Mouse (Mus musculus) urinary bladder, postnatal 25 days (tissue): ENCODE measurements around the gene Sema6b.
A peak's percentile ranks its signal among the peaks of the same experiment; 100 is the strongest.

Experiments used
- DNase-seq: peaks from one replicate; pipeline ENCODE4 v3.0.0; 2022; ENCODE audit warnings: low spot score

The Sema6b gene

DNA sequence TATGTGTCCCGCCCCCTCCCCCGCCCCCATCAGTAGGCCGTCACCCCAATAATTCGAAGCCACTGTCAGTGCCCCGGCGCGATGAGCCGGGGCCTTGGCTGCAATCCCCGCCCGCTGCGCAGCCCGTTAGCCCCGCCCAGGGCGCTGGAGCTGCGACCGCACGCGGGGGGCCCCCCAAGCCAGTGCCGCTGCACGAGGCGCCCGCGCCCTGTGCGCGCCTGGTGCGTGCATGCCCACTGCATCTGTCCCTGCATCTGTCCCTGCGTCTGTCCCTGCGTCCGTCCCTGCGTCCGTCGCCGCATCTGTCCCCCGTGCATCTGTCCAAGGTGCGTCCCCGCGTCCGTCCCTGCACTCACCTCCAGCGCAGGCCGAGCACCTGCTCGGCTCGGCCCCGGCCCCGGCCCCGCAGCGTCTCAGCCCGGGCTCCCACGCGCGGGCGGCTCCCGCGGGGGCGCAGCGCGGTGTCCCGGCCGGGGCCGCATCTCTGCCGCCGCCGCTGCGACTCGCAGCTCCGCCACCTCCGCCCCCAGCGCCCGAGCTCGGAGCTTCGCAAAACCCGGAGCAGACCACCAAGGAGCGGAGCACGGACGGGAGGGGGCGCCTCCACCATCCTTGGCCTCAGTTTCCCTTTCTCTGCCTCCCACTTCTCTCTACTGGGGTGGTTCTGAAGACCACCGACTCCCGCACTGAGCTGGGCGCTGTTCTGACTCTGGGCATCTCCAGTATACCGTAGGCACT is at the start of gene Sema6b:
Sema6b (minus strand) TSS at position 486 of the 738 bp plus-strand sequence.
- peak; percentile 46 for DNase-seq

GRCm38 (mm10) chr17:56185281-56186141 is 45.4 kb upstream of the Sema6b start:
- DNase-seq, result peak; percentile 24

DNA sequence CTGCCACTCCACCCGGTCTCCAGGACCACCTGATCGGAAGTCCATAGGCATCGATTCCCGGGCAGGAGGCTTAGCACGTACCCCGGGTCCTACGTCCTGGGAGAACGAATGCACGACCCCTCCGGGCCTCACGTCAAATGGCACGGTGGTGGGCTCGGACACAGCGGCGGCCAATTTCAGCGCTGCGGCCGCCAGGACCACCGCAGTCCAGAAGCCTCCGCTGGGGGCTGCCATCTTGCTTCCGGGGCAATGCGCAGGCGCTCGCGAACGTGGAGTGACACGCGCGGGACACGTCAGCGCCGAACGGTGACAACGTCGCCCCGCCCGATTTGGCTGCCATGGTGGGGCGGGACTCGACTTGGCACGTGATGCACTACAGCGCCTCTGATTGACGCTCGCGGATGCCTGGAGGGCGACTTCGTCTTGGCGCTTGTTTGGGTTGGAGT is 43.5 kb upstream of the Sema6b start, which contains the start of gene Mydgf:
Mydgf (minus strand) TSS at position 263 of the 446 bp plus-strand sequence.
- peak; percentile 95 for DNase-seq

- no peak for DNase-seq
These were observed 43.0 kb upstream of the Sema6b start for GRCm38 (mm10) chr17:56182975-56183657.

- DNase-seq, result no peak
These were observed 35.3 kb upstream of the Sema6b start for GRCm38 (mm10) chr17:56175416-56175815.

GRCm38 (mm10) chr17:56173401-56174046 is 33.4 kb upstream of the Sema6b start:
- DNase-seq, result no peak

DNA sequence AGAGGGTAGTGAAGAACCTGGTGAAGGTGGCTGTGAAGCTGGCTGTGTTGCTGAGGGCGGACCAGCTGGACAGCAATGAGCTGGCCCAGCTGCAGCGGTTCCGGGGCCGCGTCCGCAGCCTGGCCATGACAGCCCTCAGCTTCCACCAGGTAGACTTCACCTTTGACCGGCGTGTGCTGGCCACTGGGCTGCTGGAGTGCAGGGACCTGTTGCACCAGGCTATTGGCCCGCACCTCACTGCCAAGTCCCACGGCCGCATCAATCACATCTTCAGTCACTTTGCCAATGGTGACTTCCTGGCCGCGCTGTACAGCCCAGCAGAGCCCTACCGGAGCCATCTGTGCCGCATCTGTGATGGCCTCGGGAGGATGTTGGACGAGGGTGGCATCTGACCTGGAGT is 31.7 kb upstream of the Sema6b start:
- DNase-seq, result no peak

DNA sequence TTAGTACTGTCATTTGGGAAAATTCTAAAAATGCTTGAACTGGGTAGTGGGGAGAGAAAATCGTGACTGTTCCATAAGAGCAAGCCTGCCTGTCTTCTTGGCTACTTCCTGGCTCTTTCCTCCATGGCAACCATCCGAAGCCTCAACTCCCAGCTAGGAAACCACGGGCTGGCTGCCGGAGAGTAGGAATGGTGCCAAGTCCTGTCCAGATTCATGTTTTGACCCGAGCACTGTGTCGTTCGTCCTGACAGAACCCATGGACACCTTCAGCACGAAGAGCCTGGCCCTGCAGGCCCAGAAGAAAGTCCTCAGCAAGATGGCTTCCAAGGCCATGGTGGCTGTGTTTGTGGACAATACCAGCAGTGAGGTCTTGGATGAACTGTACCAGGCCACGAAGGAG is 31.3 kb upstream of the Sema6b start:
- no peak for DNase-seq

- no peak for DNase-seq
These were observed 30.5 kb upstream of the Sema6b start for GRCm38 (mm10) chr17:56170636-56171035.

DNA sequence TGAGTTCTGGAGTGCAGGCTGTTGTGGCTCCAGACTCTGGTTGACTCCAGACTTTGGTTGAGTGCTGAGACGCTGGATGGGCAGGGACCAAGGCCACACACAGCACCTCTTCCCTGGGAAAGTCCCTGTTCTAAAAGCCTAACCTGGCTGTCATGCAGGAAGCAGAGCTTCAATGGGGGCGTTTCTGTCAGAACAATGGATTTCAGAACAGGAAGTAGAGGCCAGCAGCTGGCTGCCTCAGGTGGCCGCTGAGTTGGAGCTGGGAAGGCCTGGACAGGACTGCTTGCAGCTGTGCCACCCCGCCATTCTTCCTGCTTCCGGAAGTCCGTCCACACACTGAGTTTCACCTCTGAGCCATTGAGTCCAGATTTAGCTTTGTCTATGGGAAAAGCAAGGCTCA is 29.7 kb upstream of the Sema6b start:
- DNase-seq, result no peak

DNA sequence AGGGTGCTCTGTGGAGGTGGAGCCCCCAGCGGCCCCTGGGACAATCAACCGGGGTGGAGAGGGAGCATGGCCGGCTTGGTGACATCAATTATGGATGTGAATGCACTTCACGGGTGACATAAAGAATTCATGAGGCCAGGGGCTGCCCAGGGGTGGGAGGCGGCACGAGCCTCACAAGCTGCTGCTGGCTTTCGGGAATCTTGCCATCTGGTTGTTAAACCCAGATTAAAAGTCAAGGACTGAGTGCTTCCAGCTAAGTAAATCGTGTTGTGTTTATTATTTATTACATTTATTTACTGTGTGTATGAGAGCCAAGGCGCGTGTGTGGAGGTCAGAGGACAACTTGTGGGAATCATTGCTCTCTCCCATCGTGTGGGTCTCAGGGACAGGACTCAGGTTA is 25.5 kb upstream of the Sema6b start:
- DNase-seq, result no peak

DNA sequence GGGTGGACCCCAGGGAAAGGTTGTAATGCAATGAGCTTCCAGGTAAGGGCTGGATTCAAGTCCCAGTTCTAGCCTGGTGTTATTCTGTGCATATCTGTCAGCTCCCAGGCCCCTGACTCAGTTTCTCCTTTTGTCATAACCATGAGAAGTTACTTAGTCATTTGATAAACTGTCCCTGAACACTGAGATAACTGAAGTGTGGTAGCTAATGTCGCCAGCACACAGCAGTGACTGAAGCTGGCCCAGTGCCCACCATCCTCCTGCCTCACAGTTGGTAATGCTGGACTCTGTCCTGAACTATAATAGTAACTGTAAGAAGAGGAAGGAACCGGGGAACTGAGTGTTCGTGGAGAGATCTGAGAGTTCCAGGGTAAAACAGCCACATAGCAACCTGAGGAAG is 24.4 kb upstream of the Sema6b start:
- DNase-seq, result no peak

DNA sequence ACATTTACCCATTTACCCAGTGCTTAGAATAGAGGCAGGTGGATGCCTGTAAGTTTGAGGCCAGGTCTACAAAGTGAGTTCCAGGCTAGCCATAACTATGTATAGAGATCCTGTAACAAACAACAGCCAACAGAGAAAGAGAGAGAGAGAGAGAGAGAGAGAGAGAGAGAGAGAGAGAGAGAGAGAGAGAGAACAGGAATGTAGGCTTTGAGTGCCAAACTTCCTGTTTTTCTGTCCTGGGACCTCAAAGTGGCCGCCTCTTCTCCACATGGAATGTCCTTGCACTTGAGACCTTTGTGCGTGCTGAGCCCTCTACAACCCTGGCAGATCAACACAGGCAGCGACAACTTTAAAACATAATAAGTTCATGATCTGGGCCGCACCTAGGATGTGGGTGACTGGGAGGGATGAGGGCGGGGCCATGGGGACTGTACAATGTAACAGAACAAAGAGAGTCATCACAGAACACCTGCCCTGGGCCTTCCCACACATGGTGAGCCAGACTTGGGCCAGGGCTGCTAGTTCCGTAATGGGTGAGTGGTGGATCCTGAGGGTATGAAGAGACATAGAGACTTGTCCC is 23.5 kb upstream of the Sema6b start:
- DNase-seq, result no peak

DNA sequence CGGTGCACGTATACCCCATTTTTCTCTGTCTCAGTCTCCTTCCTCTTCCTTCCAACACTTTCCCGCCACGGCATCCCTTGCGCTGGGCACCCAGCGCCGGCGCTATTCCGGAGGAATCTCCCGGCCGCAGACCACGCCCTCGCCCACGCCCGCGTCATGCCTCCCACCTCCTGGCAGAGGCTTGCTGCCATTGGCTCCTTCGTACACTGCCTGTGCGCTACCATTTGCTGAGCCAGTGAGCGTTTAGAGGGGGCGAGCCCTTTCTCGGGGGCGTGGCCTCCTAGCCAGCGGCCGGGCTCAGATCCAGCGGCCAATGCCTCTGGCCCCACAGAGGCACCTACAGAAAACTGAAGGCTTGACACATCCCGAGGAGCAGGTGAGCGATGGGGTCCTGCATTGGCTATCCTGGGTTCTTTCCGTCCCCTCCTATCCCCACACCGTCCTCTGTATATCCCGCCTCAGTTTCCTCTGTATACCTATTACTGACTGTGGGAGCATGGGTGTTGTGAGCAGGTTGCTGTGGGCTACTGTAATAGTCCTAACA is 22.2 kb upstream of the Sema6b start, which contains the start of gene Tnfaip8l1:
Tnfaip8l1 (plus strand) TSS at position 247 of the 544 bp plus-strand sequence.
- DNase-seq, result peak; percentile 88

- DNase-seq, result peak; percentile 52
These were observed 19.6 kb upstream of the Sema6b start for GRCm38 (mm10) chr17:56159729-56160128.

DNA sequence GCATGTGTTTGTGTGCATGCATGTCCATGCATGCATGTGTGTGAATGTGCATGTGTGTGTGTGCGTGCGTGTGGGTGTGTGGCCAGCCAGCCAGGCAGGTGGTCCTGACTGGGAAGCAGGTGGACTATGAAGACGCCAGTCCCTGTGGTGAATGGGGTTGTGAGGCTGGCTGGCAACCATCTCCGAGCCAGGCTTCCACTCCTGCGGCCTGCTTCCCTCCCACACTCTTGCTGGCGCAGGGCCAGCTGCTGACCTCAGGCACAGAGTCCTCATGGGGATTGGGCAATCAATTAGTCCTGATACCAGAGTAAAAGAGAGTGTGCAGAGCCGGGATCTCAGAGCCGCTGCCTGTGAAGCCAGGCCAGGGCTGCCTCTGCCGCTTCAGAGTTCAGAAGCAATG is 13.5 kb upstream of the Sema6b start:
- no peak for DNase-seq

DNA sequence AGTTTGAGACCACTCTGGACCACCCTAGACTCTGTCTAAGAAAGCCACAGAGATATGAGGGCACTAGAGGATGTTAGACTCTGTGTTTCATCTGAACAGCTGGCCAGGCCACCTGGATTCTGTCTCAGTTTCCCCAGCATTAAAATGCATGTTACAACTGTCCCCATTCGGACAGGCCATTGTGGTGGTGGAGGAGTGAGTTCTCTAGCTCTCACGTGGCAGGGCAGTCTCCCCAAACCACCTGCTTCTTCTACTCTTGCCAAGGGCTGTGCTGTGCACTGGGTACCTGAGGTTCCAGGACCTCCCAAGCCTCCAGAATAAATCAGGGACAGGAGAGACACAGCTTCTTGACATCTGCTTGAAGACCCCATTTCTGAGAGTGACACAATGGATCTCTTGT is 9.8 kb upstream of the Sema6b start:
- no peak for DNase-seq

- DNase-seq, result no peak
These were observed 8.9 kb upstream of the Sema6b start for GRCm38 (mm10) chr17:56148790-56149618.

DNA sequence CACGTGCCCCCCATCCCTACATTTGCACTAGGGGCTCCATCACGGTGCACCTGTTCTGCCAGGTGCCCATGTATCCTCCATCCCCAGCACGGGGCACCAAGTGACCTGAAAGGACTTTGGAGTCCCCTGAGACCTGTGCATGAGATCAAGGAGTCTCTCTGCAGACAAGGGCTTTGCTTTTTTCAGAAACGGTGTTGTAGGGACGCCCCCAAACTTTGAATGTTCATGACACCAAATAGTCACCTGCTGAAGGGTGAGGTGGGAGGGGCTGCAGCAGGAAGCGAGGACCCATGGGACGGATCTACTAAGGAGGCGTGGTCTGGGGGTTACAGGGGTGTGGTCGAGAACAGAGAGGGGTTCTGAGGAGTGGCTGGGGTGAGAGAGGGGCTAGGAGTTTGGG is 8.1 kb upstream of the Sema6b start:
- no peak for DNase-seq

DNA sequence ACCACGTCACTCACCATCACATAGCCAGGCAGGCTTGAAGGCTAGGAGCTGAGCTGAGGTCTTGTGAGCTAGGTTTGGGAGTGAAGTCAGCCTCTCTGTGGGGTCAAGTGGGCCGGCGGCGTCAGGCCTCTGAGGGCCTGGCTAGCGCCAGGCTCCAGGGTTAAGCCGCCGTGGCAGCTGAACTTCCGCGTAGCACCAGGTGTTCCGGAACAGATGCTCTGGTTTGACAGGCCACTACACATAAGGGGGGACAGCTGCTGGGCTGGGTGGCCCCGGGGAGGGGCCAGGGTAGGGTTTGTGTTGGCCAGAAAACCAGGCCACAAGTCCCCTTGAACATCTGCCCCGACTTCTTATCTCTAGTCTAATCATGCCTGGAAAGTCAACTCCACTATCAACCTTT is 7.3 kb upstream of the Sema6b start:
- no peak for DNase-seq
